Mouse (Mus musculus) forebrain, postnatal 0 days (tissue): ENCODE results near the gene Glp2r. TPM values are rescaled to one million over a fixed set of nuclear protein-coding genes. Genes with fewer than 3 reads are reported as not detected.
A peak's percentile ranks its signal among the peaks of the same experiment; 100 is the strongest.

ENCODE experiments used
- ATAC-seq: fragments of 200-750 bp; cut with Nextera tagmentation; 2 replicates; pipeline ENCODE4 v1.8.0; 2017; ENCODE audit warnings: mild to moderate bottlenecking, moderate library complexity
- DNase-seq: peaks from one replicate; pipeline ENCODE4 v3.0.0-alpha.2; 2015
- H3K27ac ChIP-seq: fragments of 300-500 bp; sonication (generic); 2 replicates; pipeline ENCODE4 v1.5.1; 2014; ENCODE audit warnings: low read depth, mild to moderate bottlenecking, antibody characterized with exemption, low read length, moderate library complexity, mixed read lengths
- H3K27me3 ChIP-seq: fragments of 300-500 bp; sonication (generic); 2 replicates; pipeline ENCODE4 v1.6.1; 2014; ENCODE audit warnings: mild to moderate bottlenecking, low read length, mixed read lengths; ENCODE audit not compliant: insufficient read depth
- H3K36me3 ChIP-seq: fragments of 300-500 bp; sonication (generic); 2 replicates; pipeline ENCODE4 v1.6.1; 2014; ENCODE audit warnings: mild to moderate bottlenecking, moderate library complexity; ENCODE audit not compliant: insufficient read depth
- H3K4me1 ChIP-seq: fragments of 300-500 bp; sonication (generic); 2 replicates; pipeline ENCODE4 v1.6.1; 2014; ENCODE audit warnings: antibody characterized with exemption; ENCODE audit not compliant: insufficient read depth
- H3K4me2 ChIP-seq: fragments of 300-500 bp; sonication (generic); 2 replicates; pipeline ENCODE4 v1.6.1; 2014; ENCODE audit warnings: low read depth, mild to moderate bottlenecking, moderate library complexity
- H3K4me3 ChIP-seq: fragments of 300-500 bp; sonication (generic); 2 replicates; pipeline ENCODE4 v1.5.1; 2014; ENCODE audit warnings: low read depth, low read length, mixed read lengths
- H3K9ac ChIP-seq: fragments of 300-500 bp; sonication (generic); 2 replicates; pipeline ENCODE4 v1.6.1; 2014; ENCODE audit warnings: mild to moderate bottlenecking
- H3K9me3 ChIP-seq: fragments of 300-500 bp; sonication (generic); 2 replicates; pipeline ENCODE4 v1.6.1; 2016; ENCODE audit warnings: low read length
- CTCF ChIP-seq: sonication (generic); IDR thresholded peaks from 2 replicates; pipeline ENCODE4 v1.5.1; 2016; ENCODE audit warnings: antibody characterized with exemption, control low read depth, low read depth
- WGBS: fragments of 180-500 bp; shearing (Covaris S2); extraction: QIAGEN DNeasy Blood & Tissue Kit; methylation state at CpG from one replicate; pipeline ENCODE4 v1.1.7; 2014; 5-methylcytosine and 5-hydroxymethylcytosine counted together
- polyA plus RNA-seq: library from polyadenylated mRNA; unstranded; fragments of >200 nt; fragmentation: Nextera tagmentation; extraction: Ambion mirVana; gene quantifications from 2 replicates; pipeline ENCODE4 v1.2.1, GENCODE M21; 2015
- total RNA-seq: library from RNA; depleted of rRNA; stranded (reverse); fragments of >200 nt; gene quantifications from 2 replicates; pipeline ENCODE4 v1.2.3, GENCODE M21; 2014

Gene Glp2r
- total and polyA plus RNA-seq, 2 experiments from 2014 or later, result 0.05 to 0.07 TPM

DNA sequence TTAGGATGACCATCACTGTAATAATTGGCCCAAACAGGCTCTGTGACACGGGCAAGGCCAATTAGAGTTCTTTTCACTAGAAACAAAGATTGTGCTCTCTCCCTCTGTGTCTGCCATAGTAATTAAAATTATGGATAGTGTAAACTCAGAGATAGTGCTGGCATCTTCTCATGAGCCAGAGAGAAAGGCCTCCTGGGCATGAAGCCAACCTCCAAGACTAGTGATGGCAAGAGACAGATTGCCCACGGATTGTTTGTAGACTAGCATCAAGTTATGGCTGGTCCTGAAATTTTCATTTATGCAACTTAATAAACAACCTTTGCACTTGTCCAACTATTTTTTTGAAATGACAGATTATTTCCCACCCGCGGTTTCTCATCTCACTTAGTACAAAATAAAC, 58.0 kb downstream of the Glp2r start:
- DNase-seq (peak; percentile 53), ATAC-seq (peak; percentile 23; the same call in 1 of the 2 replicates)

DNA sequence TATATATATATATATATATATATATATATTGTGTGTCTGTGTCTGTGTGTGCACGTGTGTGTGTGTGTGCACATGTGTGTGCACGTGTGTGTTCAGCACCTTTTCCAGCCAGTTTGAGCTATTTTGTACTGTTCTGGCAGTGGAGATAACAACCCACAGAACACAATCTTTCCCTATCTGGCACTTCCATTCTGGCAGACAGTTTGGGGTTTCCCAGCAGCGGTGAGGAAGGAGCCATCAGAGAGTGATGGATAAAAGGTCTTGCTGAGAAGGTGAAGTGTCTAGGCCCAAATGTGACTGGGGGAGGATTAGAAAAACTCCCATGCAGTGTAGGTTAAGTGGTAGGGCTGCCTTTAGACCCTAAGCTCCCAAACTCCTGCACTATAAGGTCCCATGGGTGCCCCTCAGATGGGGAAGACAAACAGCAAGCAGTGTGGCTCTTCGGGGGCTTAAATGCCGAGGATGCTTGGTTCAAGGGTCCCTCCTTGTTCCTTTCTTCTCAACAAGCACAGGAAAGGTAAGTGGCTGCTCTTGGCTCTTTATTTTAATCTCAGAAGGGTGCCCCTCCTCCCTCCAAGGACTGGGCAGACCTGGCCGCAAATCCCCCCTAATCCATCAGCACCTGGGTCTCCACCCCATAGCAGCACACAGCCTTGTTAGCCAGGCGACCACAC, 76.1 kb downstream of the Glp2r start, which contains the start of gene Rcvrn:
TSS of gene Rcvrn (plus strand) at position 624 of the 674 bp plus-strand sequence.
- Histone ChIP-seq H3K4me3 (no peak within 1 kb of the TSS), H3K9ac (no peak within 1 kb of the TSS), H3K36me3 (no peaks in the 10 kb centered on the region), H3K4me2 (no peak within 1 kb of the TSS), H3K27ac (no peak within 1 kb of the TSS), H3K4me1 (no peaks in the 10 kb centered on the region), H3K9me3 (no peaks in the 10 kb centered on the region), H3K27me3 (no peaks in the 10 kb centered on the region)
- no peak for ATAC-seq
- DNase-seq, result no peak
- no peak for TF ChIP-seq CTCF
- 68% methylated on average over 7 of the region's 7 CpGs for WGBS

More for the DNA sequence above, 58.0 kb downstream of the Glp2r start:
- no peak overlapping the region for H3K27ac ChIP-seq
- no peaks in the 10 kb centered on the region for H3K9me3 ChIP-seq
- H3K4me2 ChIP-seq, result no peak overlapping the region
- H3K4me3 ChIP-seq, result no peak overlapping the region
- WGBS, result 63% methylated on average over 4 of the region's 4 CpGs
- no peak for TF ChIP-seq CTCF
- no peaks in the 10 kb centered on the region for H3K27me3 ChIP-seq
- H3K9ac ChIP-seq, result no peak overlapping the region
- H3K36me3 ChIP-seq, result no peaks in the 10 kb centered on the region
- no peaks in the 10 kb centered on the region for H3K4me1 ChIP-seq

DNA sequence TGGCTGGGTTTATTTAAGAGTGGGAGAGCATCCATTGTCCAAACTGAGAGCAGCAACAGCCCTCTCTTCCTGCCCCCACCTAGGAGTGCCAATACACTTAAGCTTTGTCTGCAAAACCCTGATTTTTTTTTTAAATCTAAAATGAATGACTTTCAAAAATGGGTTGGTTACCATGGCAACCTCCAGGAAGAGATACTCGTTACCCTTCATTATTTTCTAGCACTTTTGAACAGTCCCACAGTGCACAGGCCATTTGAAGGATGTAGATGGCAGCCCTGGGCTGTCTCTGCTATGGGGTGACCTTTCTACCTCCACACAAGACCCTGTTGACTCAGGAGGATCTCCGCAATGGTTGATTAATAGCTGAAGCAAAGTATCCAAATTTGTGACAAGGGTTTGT, 84.8 kb downstream of the Glp2r start:
- H3K4me2 ChIP-seq, result no peak overlapping the region
- ATAC-seq (peak; percentile 67), DNase-seq (peak; percentile 65)
- 41% methylated on average over 2 of the region's 2 CpGs for WGBS
- no peak overlapping the region for H3K4me3 ChIP-seq
- no peak for TF ChIP-seq CTCF
- no peak overlapping the region for H3K9ac ChIP-seq
- no peaks in the 10 kb centered on the region for H3K9me3 ChIP-seq
- H3K36me3 ChIP-seq, result peaks cover 17% of the 10 kb centered on the region
- H3K4me1 ChIP-seq, result 0 out of 2 replicates have a peak, but pooled peaks cover 8% of the 10 kb centered on the region
- H3K27me3 ChIP-seq, result no peaks in the 10 kb centered on the region
- peak overlapping the region; percentile 47; the same call in 1 of the 2 replicates for H3K27ac ChIP-seq

DNA sequence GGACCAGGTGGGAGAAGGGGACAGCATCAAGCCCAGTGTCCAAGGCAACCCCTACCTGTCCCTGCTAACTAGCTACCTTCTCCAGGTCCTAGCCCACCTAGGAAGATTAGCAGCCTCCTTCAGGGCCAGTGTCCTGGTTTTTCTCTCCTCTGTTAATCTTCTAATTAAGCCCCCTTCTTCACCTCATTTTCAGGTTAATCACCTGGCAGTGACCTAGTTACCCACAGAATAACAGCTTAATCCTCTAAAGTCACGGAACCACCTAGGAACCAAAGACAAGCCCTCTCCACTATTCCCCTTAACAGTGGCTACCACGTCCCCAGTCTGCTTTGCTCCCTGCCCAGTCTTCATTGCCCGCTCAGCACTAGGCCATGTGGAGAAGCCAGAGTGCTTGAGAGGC, 89.1 kb downstream of the Glp2r start:
- Histone ChIP-seq H3K9me3 (no peaks in the 10 kb centered on the region), H3K9ac (no peak overlapping the region), H3K36me3 (peaks cover 26% of the 10 kb centered on the region), H3K27me3 (no peaks in the 10 kb centered on the region), H3K4me1 (0 out of 2 replicates have a peak, but pooled peaks cover 8% of the 10 kb centered on the region), H3K27ac (no peak overlapping the region), H3K4me2 (no peak overlapping the region), H3K4me3 (no peak overlapping the region)
- no peak for TF ChIP-seq CTCF
- DNase-seq (no peak), ATAC-seq (no peak)
- 62% methylated on average over 3 of the region's 3 CpGs for WGBS

DNA sequence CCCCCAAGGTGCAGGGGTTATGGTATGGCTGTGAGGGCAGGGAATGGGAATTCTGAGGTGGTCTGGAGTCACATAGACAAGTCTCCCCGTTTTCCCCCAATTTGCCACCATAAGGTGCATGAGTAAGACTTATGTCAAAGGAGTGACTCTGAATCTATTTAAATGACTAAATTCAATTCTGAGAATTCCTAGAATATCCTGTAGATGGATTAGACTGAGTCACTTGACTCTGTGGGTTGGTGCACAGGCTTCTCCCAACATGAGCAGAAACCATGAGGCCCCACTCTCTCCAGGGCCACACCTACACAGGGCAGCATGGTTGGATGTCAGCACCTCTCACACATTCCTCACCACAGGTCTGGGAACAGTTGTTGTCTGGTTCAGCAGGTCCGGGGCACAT, 91.0 kb downstream of the Glp2r start:
- Histone ChIP-seq H3K4me1 (no peaks in the 10 kb centered on the region), H3K4me2 (no peak overlapping the region), H3K27me3 (no peaks in the 10 kb centered on the region), H3K9ac (no peak overlapping the region), H3K27ac (no peak overlapping the region), H3K4me3 (no peak overlapping the region), H3K9me3 (no peaks in the 10 kb centered on the region), H3K36me3 (peaks cover 26% of the 10 kb centered on the region)
- no peak for TF ChIP-seq CTCF
- ATAC-seq (no peak), DNase-seq (no peak)
- WGBS, result 86% methylated on average over 2 of the region's 2 CpGs

DNA sequence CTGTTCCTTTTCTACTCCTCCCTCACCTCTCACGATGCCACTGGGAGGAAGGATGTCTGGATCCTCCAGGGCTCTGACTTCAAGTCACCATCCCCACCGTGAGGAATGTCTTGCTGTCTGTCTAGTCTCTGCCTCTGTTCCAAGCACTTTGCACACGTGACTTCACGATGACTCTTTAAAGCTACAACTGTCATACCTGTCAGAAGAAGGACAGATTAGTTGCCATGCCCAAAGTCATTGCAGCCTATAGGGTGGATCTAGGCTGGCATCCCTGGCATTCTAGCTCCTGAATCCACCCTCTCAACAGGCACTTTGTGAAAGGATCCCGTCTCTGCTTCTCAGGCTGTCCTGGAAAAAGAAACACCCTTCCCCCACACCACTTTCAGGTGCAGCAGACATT, 91.7 kb downstream of the Glp2r start:
- no peak overlapping the region for H3K27ac ChIP-seq
- H3K36me3 ChIP-seq, result peaks cover 26% of the 10 kb centered on the region
- no peak overlapping the region for H3K4me3 ChIP-seq
- H3K4me1 ChIP-seq, result no peaks in the 10 kb centered on the region
- ATAC-seq, result no peak
- no peak for TF ChIP-seq CTCF
- no peaks in the 10 kb centered on the region for H3K9me3 ChIP-seq
- no peak overlapping the region for H3K4me2 ChIP-seq
- WGBS, result 74% methylated on average over 5 of the region's 5 CpGs
- H3K27me3 ChIP-seq, result no peaks in the 10 kb centered on the region
- no peak overlapping the region for H3K9ac ChIP-seq
- no peak for DNase-seq
